Mouse (Mus musculus): Measurements from ENCODE around the gene Tm4sf20. TPM values are rescaled to one million over a fixed set of nuclear protein-coding genes. Genes with fewer than 3 reads are reported as not detected.

Tm4sf20 gene
- polyA plus RNA-seq (2012; rRNA removed) (not detected in 2 replicates), polyA plus RNA-seq (2014; fragmentation: Nextera tagmentation; extraction: Ambion mirVana) (not detected in 2 replicates)

DNA sequence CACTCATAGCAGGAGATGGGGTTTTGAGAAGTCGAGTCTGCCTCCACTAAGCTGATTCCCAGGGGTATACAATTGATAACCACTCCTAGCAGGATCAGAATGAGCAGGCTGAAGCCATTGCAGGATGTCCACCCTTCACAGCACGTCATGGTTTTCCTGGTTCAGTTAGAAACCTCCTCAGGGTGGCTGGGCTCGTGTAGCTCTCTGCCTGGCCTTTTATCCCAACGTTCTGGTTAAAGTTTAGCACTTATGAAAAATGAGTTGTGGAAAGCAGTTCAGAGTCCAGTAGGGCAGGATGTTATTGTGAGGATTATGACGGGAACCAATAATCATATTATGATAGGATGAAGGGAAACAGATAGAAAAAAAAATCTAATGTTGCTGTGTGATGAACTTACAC lies at the start of gene Tm4sf20:
Tm4sf20 (minus strand) TSS at position 193 of the 400 bp plus-strand sequence.
- Histone ChIP-seq H3K9ac (replicated peaks) (no peak within 1 kb of the TSS), H3K4me3 (ENCODE audit: insufficient read depth in 1 of 2, low read depth in 2 of 2, low read length in 2 of 2) (no peak within 1 kb of the TSS), H3K27me3 (ENCODE audit: control insufficient read depth, insufficient read depth, low read length) (no peaks in the 10 kb centered on the region), H3K9me3 (ENCODE audit: control insufficient read depth, low read length) (no peaks in the 10 kb centered on the region), H3K4me1 (replicated peaks; ENCODE audit: control insufficient read depth in 2 of 2, insufficient read depth in 2 of 2, low read length in 1 of 2) (no peaks in the 10 kb centered on the region), H3K27ac (no peak within 1 kb of the TSS), H3K4me2 (ENCODE audit: low read depth) (no peak within 1 kb of the TSS), H3K36me3 (replicated peaks; ENCODE audit: control insufficient read depth, insufficient read depth, low read depth) (no peaks in the 10 kb centered on the region)
- TF ChIP-seq EP300 (IDR thresholded peaks at IDR 0.05; ENCODE audit: low read depth) (no peak), CTCF (IDR thresholded peaks at IDR 0.05; ENCODE audit: low read depth) (no peak)
- 44% methylated on average over 5 of the region's 5 CpGs for WGBS (ENCODE audit: insufficient replicate concordance)
- DNase-seq (ENCODE audit: low read depth in 3 of 3, low spot score in 3 of 3) (no peak), ATAC-seq (ENCODE audit: insufficient read depth) (no peak)

DNA sequence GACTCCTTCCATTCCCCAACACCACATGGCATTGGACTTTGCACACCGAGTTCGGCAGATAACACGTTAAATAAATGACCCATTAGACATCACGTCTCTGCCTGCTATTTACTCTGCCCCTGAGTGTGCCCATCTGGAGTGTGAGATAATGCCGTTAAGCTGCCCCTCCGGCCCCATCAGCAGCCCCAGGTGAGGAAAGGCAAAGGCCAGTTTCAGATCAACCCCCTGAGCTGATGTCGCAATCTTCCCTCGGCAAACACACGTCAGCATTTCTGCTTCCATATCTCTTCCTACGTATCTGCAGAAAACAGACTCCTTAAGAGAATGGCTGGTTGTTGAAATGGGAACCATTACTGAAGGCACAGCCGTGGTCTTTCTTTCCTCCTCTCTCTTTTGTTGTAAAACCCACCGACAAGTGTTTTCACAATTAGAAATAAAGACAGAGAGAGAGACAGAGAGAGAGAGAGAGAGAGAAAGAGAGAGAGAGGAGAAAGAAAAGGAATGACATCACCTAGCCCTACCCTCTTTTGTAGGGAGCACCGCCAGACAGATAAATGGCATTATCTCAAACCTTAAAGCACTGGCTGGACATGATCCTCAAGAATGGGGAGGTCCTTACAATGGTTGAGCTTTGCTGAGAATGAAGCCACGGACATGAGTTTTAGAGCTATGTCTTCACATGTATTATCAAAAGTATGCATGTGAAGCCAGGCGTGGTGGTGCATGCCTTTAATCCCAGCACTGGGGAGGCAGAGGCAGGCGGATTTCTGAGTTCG lies 47.9 kb upstream of the Tm4sf20 start:
- ATAC-seq (ENCODE audit: insufficient read depth) (peak; percentile 96), DNase-seq (ENCODE audit: low read depth in 3 of 3, low spot score in 3 of 3) (peak; percentile 94)
- H3K9me3 ChIP-seq (ENCODE audit: control insufficient read depth, low read length), result no peaks in the 10 kb centered on the region
- WGBS (ENCODE audit: insufficient replicate concordance), result 12% methylated on average over 17 of the region's 17 CpGs
- H3K4me2 ChIP-seq (ENCODE audit: low read depth), result peak overlapping the region; percentile 77
- peak; percentile 98 for TF ChIP-seq EP300 (IDR thresholded peaks at IDR 0.05; ENCODE audit: low read depth)
- TF ChIP-seq CTCF (IDR thresholded peaks at IDR 0.05; ENCODE audit: low read depth), result no peak; the same call in 1 of the 2 replicates
- H3K27me3 ChIP-seq (ENCODE audit: control insufficient read depth, insufficient read depth, low read length), result no peaks in the 10 kb centered on the region
- H3K4me1 ChIP-seq (replicated peaks; ENCODE audit: control insufficient read depth in 2 of 2, insufficient read depth in 2 of 2, low read length in 1 of 2), result peaks cover 66 to 74% of the 10 kb centered on the region in 2 experiments
- H3K9ac ChIP-seq (replicated peaks), result peak overlapping the region; percentile 78
- peak overlapping the region; percentile 96 for H3K27ac ChIP-seq
- no peaks in the 10 kb centered on the region for H3K36me3 ChIP-seq (replicated peaks; ENCODE audit: control insufficient read depth, insufficient read depth, low read depth)
- peak overlapping the region; percentile 17 to 33 for H3K4me3 ChIP-seq (ENCODE audit: insufficient read depth in 1 of 2, low read depth in 2 of 2, low read length in 2 of 2)

DNA sequence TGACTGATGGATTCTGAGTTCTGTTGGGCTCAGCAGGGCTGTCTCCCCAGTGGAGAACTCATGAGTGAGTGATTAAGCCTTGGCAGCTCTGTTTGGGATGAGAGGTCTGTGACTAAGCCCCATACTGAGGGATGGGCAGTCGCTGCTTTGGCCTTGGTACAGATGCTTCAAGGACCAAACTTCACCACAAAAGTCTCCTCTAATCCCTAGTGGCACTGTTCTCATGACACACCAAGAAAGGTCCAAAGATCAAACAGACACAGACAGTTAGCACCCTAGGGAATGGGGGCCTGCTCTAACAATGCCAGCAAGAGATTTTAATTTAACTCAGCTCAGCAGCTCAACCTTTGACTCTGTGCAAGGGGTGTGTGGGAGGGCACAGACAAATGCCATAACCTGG lies 43.5 kb upstream of the Tm4sf20 start:
- Histone ChIP-seq H3K9ac (replicated peaks) (0 out of 2 replicates have a peak overlapping the region, but pooled peaks have one; percentile 23), H3K27ac (peak overlapping the region; percentile 32; the same call in 1 of the 2 replicates), H3K9me3 (ENCODE audit: control insufficient read depth, low read length) (no peaks in the 10 kb centered on the region), H3K4me2 (ENCODE audit: low read depth) (no peak overlapping the region), H3K36me3 (replicated peaks; ENCODE audit: control insufficient read depth, insufficient read depth, low read depth) (no peaks in the 10 kb centered on the region), H3K4me1 (replicated peaks; ENCODE audit: control insufficient read depth in 2 of 2, insufficient read depth in 2 of 2, low read length in 1 of 2) (peaks cover 28 to 44% of the 10 kb centered on the region in 2 experiments), H3K4me3 (ENCODE audit: insufficient read depth in 1 of 2, low read depth in 2 of 2, low read length in 2 of 2) (no peak overlapping the region), H3K27me3 (ENCODE audit: control insufficient read depth, insufficient read depth, low read length) (no peaks in the 10 kb centered on the region)
- 77% methylated on average over 1 of the region's 1 CpGs for WGBS (ENCODE audit: insufficient replicate concordance)
- ATAC-seq (ENCODE audit: insufficient read depth) (no peak), DNase-seq (ENCODE audit: low read depth in 3 of 3, low spot score in 3 of 3) (no peak)
- TF ChIP-seq EP300 (IDR thresholded peaks at IDR 0.05; ENCODE audit: low read depth), result no peak
- TF ChIP-seq CTCF (IDR thresholded peaks at IDR 0.05; ENCODE audit: low read depth), result no peak

GRCm38 (mm10) chr1:82808564-82808963 lies 40.3 kb upstream of the Tm4sf20 start:
- TF ChIP-seq CTCF (IDR thresholded peaks at IDR 0.05; ENCODE audit: low read depth) (no peak), EP300 (IDR thresholded peaks at IDR 0.05; ENCODE audit: low read depth) (no peak)
- Histone ChIP-seq H3K27me3 (ENCODE audit: control insufficient read depth, insufficient read depth, low read length) (no peaks in the 10 kb centered on the region), H3K36me3 (replicated peaks; ENCODE audit: control insufficient read depth, insufficient read depth, low read depth) (no peaks in the 10 kb centered on the region), H3K9ac (replicated peaks) (no peak overlapping the region), H3K4me2 (ENCODE audit: low read depth) (no peak overlapping the region), H3K27ac (no peak overlapping the region), H3K4me3 (ENCODE audit: insufficient read depth in 1 of 2, low read depth in 2 of 2, low read length in 2 of 2) (no peak overlapping the region), H3K9me3 (ENCODE audit: control insufficient read depth, low read length) (no peaks in the 10 kb centered on the region), H3K4me1 (replicated peaks; ENCODE audit: control insufficient read depth in 2 of 2, insufficient read depth in 2 of 2, low read length in 1 of 2) (peaks cover 11 to 16% of the 10 kb centered on the region in 2 experiments)
- ATAC-seq (ENCODE audit: insufficient read depth), result no peak
- 64% methylated on average over 3 of the region's 3 CpGs for WGBS (ENCODE audit: insufficient replicate concordance)
- DNase-seq (ENCODE audit: low read depth in 3 of 3, low spot score in 3 of 3), result no peak

- H3K36me3 ChIP-seq (replicated peaks; ENCODE audit: control insufficient read depth, insufficient read depth, low read depth), result no peaks in the 10 kb centered on the region
- H3K27me3 ChIP-seq (ENCODE audit: control insufficient read depth, insufficient read depth, low read length), result no peaks in the 10 kb centered on the region
- H3K9ac ChIP-seq (replicated peaks), result no peak overlapping the region
- no peak for DNase-seq (ENCODE audit: low read depth in 3 of 3, low spot score in 3 of 3)
- TF ChIP-seq CTCF (IDR thresholded peaks at IDR 0.05; ENCODE audit: low read depth) (no peak), EP300 (IDR thresholded peaks at IDR 0.05; ENCODE audit: low read depth) (no peak)
- no peak for ATAC-seq (ENCODE audit: insufficient read depth)
- WGBS (ENCODE audit: insufficient replicate concordance), result 68% methylated on average over 7 of the region's 7 CpGs
- no peak overlapping the region for H3K4me3 ChIP-seq (ENCODE audit: insufficient read depth in 1 of 2, low read depth in 2 of 2, low read length in 2 of 2)
- H3K27ac ChIP-seq, result no peak overlapping the region
- peaks cover 8 to 13% of the 10 kb centered on the region in 2 experiments; a peak in 3 of 4 replicates for H3K4me1 ChIP-seq (replicated peaks; ENCODE audit: control insufficient read depth in 2 of 2, insufficient read depth in 2 of 2, low read length in 1 of 2)
- no peaks in the 10 kb centered on the region for H3K9me3 ChIP-seq (ENCODE audit: control insufficient read depth, low read length)
- no peak overlapping the region for H3K4me2 ChIP-seq (ENCODE audit: low read depth)
Measured at GRCm38 (mm10) chr1:82807206-82807605, 38.9 kb upstream of the Tm4sf20 start.
